Mouse (Mus musculus) limb, embryonic 14.5 days (tissue): ENCODE measurements around the gene Krtcap2. TPM values are rescaled to one million over a fixed set of nuclear protein-coding genes. Genes with fewer than 3 reads are reported as not detected.

Source experiments
- ATAC-seq: fragments of 200-750 bp; cut with Nextera tagmentation; 2 replicates; pipeline ENCODE4 v1.8.0; 2017; ENCODE audit warnings: low read depth, moderate number of reproducible peaks, moderate TSS enrichment; ENCODE audit not compliant: low FRiP score
- DNase-seq: peaks from one replicate; pipeline ENCODE4 v3.0.0-alpha.2; 2015; ENCODE audit warnings: low spot score
- H3K27ac ChIP-seq: fragments of 300-500 bp; sonication (generic); replicated peaks from 2 replicates; pipeline ENCODE4 v1.5.1; 2014; ENCODE audit warnings: low read depth, mild to moderate bottlenecking, low read length, moderate library complexity, mixed read lengths
- H3K27me3 ChIP-seq: fragments of 300-500 bp; sonication (generic); 2 replicates; pipeline ENCODE4 v1.6.1; 2014; ENCODE audit warnings: low read length, mixed read lengths; ENCODE audit not compliant: control insufficient read depth, insufficient read depth
- H3K36me3 ChIP-seq: fragments of 300-500 bp; sonication (generic); 2 replicates; pipeline ENCODE4 v1.6.1; 2014; ENCODE audit warnings: mild to moderate bottlenecking, low read length, moderate library complexity, mixed read lengths; ENCODE audit not compliant: control insufficient read depth, insufficient read depth
- H3K4me1 ChIP-seq: fragments of 300-500 bp; sonication (generic); 2 replicates; pipeline ENCODE4 v1.6.1; 2014; ENCODE audit warnings: antibody characterized with exemption, low read length, mixed read lengths; ENCODE audit not compliant: control insufficient read depth, insufficient read depth
- H3K4me2 ChIP-seq: fragments of 300-500 bp; sonication (generic); replicated peaks from 2 replicates; pipeline ENCODE4 v1.6.1; 2014; ENCODE audit warnings: low read depth, mild to moderate bottlenecking, low read length, moderate library complexity; ENCODE audit not compliant: severe bottlenecking
- H3K4me3 ChIP-seq: fragments of 300-500 bp; sonication (generic); replicated peaks from 2 replicates; pipeline ENCODE4 v1.5.1; 2014; ENCODE audit warnings: low read length
- H3K9ac ChIP-seq: fragments of 300-500 bp; sonication (generic); 2 replicates; pipeline ENCODE4 v1.6.1; 2014; ENCODE audit warnings: mild to moderate bottlenecking, low read depth, low read length, moderate library complexity; ENCODE audit not compliant: severe bottlenecking
- H3K9me3 ChIP-seq: fragments of 300-500 bp; sonication (generic); 2 replicates; pipeline ENCODE4 v1.6.1; 2016; ENCODE audit warnings: low read length; ENCODE audit not compliant: control insufficient read depth
- POLR2A ChIP-seq: fragments of 200-500 bp; IDR thresholded peaks from 2 replicates; pipeline ENCODE4 v1.8.0; 2012; ENCODE audit warnings: inconsistent platforms, mild to moderate bottlenecking, moderate library complexity, borderline replicate concordance; ENCODE audit not compliant: insufficient read depth, insufficient read length; ENCODE audit errors: extremely low read depth
- WGBS: fragments of 180-500 bp; shearing (Covaris S2); extraction: QIAGEN DNeasy Blood & Tissue Kit; methylation state at CpG from one replicate; pipeline ENCODE4 v1.1.7; 2014; 5-methylcytosine and 5-hydroxymethylcytosine counted together
- polyA plus RNA-seq, 2 experiments: library from polyadenylated mRNA; depleted of rRNA in 1 of 2; stranded (reverse) in 1 of 2; unstranded in 1 of 2; fragments of >200 nt; fragmentation: Nextera tagmentation in 1 of 2; extraction: Ambion mirVana in 1 of 2; gene quantifications; 2 replicates each; pipeline versions ENCODE4 v1.2.1 to v1.2.3; 2012 to 2014

The Krtcap2 gene
- polyA plus RNA-seq, 2 experiments, result 121 to 353 TPM

DNA sequence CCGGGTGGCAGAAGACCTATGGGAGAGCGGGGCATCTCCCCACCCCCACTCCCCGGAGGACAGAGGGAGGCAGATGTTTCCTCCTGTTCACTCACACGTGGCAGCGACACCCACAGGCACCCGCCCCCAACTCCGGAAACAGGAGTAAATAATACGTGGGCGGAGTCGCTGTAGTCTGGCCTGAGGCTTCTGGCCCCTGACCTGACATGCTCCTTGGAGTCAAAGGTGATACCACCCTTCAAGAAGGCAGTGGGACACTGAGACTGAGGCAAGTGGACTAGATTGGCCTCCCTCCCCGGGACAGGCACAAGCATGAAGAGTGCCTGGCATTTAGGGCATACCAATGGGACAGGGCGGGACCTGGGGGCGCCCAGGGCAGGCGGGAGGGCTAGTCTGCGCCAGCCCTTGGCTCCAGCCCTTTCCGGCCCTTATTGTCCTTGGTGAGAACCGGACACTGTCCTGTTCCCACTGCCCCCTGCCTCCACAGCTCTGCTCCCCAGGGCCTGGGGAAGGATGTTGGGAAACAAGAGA, 5.7 kb downstream of the Krtcap2 start:
- Histone ChIP-seq H3K4me1 (peaks cover 15% of the 10 kb centered on the region), H3K9me3 (no peaks in the 10 kb centered on the region), H3K27ac (no peak overlapping the region), H3K27me3 (no peaks in the 10 kb centered on the region), H3K4me3 (no peak overlapping the region), H3K36me3 (peaks cover 13% of the 10 kb centered on the region), H3K4me2 (no peak overlapping the region; the same call in 1 of the 2 replicates), H3K9ac (no peak overlapping the region)
- TF ChIP-seq POLR2A, result no peak
- ATAC-seq (no peak), DNase-seq (no peak)
- WGBS, result 8% methylated on average over 16 of the region's 17 CpGs

DNA sequence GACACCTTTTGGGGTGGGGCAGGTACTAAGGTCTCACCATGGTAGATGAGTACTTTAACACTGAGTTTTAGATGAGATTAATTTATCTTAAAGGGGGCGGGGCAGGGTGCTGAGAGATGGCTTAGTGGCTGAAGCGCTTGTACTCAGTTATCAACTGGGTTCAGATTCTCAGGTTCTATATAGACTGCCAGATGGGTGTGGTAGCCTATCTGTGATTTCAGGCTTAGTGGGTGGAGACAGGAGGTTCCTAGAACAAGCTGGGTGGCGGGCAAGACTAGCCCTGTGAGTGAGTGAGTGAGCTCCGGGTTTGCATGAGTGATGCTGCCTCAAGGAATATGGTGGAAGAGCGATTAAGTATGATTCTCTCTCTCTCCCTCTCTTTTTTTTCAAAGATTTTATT, 9.2 kb downstream of the Krtcap2 start:
- H3K9me3 ChIP-seq, result no peaks in the 10 kb centered on the region
- no peak overlapping the region for H3K27ac ChIP-seq
- no peak overlapping the region for H3K9ac ChIP-seq
- ATAC-seq (no peak), DNase-seq (no peak)
- H3K4me2 ChIP-seq, result no peak overlapping the region
- whole genome bisulfite sequencing, result 85% methylated on average over 5 of the region's 5 CpGs
- H3K27me3 ChIP-seq, result no peaks in the 10 kb centered on the region
- H3K4me1 ChIP-seq, result peaks cover 9% of the 10 kb centered on the region
- H3K4me3 ChIP-seq, result no peak overlapping the region
- no peaks in the 10 kb centered on the region for H3K36me3 ChIP-seq
- TF ChIP-seq POLR2A, result no peak

DNA sequence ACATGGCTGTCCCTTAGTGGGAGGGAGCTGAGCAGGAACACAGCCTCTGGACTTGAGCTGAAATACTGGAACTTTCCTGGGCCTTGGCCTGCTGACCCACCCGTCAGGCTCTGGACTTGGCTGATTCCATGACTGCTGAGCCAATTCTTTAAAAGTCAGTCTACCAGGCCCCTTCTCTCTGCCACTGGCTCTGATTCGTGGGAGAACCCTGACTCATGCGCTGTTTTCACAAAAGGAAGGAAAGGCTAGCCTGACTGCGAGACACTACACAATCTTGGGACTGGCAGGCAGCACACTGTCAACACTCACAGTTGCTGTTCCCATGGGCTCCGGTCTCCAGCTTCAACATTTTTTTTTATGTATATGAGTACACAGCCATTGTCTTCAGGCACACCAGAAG, 10.4 kb downstream of the Krtcap2 start:
- no peaks in the 10 kb centered on the region for H3K27me3 ChIP-seq
- H3K27ac ChIP-seq, result no peak overlapping the region
- ATAC-seq (no peak), DNase-seq (no peak)
- H3K9ac ChIP-seq, result no peak overlapping the region
- no peak overlapping the region for H3K4me2 ChIP-seq
- TF ChIP-seq POLR2A, result no peak
- H3K4me1 ChIP-seq, result peaks cover 7% of the 10 kb centered on the region
- H3K4me3 ChIP-seq, result no peak overlapping the region
- WGBS, result 85% methylated on average over 5 of the region's 5 CpGs
- H3K9me3 ChIP-seq, result no peaks in the 10 kb centered on the region
- H3K36me3 ChIP-seq, result no peaks in the 10 kb centered on the region

DNA sequence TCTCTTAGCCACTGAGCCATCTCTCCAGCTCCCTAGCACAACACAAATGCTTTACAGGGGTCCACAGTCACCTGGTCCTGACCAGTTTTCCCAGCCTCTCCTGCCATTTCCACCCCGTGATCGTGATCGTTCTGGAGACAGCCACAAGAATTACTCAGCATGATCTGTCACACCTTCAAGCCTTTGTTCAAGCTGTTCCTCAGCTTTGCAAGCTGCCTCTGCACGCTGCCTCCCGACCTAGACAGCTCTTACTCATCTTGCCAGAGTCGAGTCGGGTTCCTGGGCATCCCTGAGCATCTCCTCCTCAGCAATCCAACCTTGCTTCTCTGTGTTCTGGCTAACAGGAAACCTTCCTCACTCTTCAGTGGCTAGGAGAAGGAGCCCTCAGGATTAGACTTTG, 13.3 kb downstream of the Krtcap2 start, which contains the start of gene Dpm3:
Gene Dpm3 (plus strand): TSS at position 283 of the 400 bp plus-strand sequence.
- TF ChIP-seq POLR2A, result no peak
- Histone ChIP-seq H3K4me2 (no peak within 1 kb of the TSS), H3K27me3 (no peaks in the 10 kb centered on the region), H3K9ac (no peak within 1 kb of the TSS), H3K27ac (no peak within 1 kb of the TSS), H3K4me3 (no peak within 1 kb of the TSS), H3K36me3 (no peaks in the 10 kb centered on the region), H3K9me3 (no peaks in the 10 kb centered on the region), H3K4me1 (no peaks in the 10 kb centered on the region)
- WGBS, result 47% methylated on average over 7 of the region's 7 CpGs
- ATAC-seq (no peak), DNase-seq (no peak)

DNA sequence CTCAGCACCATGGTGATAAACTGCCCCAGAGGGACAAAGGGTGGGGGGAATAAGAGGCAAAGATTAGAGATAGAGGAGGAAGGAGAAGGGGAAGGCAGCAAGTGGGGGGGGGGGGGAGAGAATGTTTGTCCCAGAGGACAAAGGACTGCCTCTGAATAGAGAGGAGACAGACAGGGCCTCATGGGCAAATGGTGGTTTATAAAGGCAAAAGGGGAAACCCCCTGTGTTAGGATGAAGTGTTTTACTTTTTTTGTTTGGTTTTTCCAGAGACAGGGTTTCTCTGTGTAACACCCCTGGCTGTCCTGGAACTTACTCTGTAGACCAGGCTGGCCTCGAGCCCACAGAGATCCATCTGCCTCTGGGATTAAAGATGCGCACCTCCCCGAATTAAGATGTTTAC, 14.4 kb downstream of the Krtcap2 start:
- no peak overlapping the region for H3K4me2 ChIP-seq
- H3K4me3 ChIP-seq, result no peak overlapping the region
- no peaks in the 10 kb centered on the region for H3K4me1 ChIP-seq
- TF ChIP-seq POLR2A, result no peak
- H3K9ac ChIP-seq, result no peak overlapping the region
- H3K36me3 ChIP-seq, result no peaks in the 10 kb centered on the region
- 78% methylated on average over 3 of the region's 3 CpGs for WGBS
- ATAC-seq (no peak), DNase-seq (no peak)
- H3K27me3 ChIP-seq, result no peaks in the 10 kb centered on the region
- H3K27ac ChIP-seq, result no peak overlapping the region
- H3K9me3 ChIP-seq, result no peaks in the 10 kb centered on the region

DNA sequence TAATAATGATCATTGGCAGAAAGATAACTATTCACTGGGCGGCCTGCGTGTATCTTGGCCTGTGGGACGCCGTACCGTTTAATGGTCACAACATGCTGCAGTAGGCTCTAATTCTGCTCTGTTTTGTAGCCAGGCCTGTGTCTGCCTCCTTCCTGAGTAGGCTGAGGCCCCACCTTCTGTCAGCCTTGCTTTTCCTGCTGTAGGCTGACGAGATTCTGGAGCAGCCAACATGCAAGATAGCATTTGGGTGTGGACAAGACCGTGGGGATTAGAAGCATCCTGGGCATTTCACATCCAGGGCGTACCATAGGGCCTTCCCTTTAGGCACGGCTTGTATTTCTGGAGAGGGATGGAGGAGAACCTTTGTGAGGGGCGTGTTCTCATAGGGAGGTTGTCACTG, 16.7 kb downstream of the Krtcap2 start:
- DNase-seq (no peak), ATAC-seq (no peak)
- peaks cover 8% of the 10 kb centered on the region for H3K4me1 ChIP-seq
- no peak for TF ChIP-seq POLR2A
- H3K9ac ChIP-seq, result no peak overlapping the region
- no peak overlapping the region for H3K4me3 ChIP-seq
- 68% methylated on average over 10 of the region's 10 CpGs for WGBS
- no peak overlapping the region for H3K27ac ChIP-seq
- H3K4me2 ChIP-seq, result no peak overlapping the region
- no peaks in the 10 kb centered on the region for H3K27me3 ChIP-seq
- no peaks in the 10 kb centered on the region for H3K36me3 ChIP-seq
- no peaks in the 10 kb centered on the region for H3K9me3 ChIP-seq
